Mouse (Mus musculus): ENCODE results near the gene Pknox2.

The Pknox2 gene

DNA sequence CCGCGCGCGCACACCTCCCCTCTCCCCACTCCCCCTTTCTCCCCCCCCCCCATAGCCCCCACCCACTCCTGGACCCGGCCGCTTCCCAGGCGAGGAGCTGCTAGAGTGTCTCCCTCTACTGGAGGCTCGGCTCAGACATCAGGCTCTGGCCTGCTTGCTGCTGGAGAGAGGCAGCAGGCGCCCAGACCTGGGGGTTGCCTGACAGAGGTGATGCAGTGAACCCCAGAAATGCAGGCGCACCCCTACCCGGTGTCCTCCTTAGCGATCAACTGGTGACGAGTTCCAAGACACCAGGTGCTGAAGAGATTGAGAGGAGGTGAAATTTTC, at the start of gene Pknox2:
TSS of gene Pknox2 (minus strand) at position 49 of the 327 bp plus-strand sequence.
- DNase-seq (ENCODE audit: inconsistent ontology term), result no peak

GRCm38 (mm10) chr9:37188024-37188423, 40.8 kb upstream of the Pknox2 start:
- no peak for DNase-seq (ENCODE audit: inconsistent ontology term)

GRCm38 (mm10) chr9:37187407-37187806, 40.2 kb upstream of the Pknox2 start:
- no peak for DNase-seq (ENCODE audit: inconsistent ontology term)

- DNase-seq (ENCODE audit: inconsistent ontology term), result peak; percentile 34
These were observed 36.0 kb upstream of the Pknox2 start for GRCm38 (mm10) chr9:37183176-37183575.

DNA sequence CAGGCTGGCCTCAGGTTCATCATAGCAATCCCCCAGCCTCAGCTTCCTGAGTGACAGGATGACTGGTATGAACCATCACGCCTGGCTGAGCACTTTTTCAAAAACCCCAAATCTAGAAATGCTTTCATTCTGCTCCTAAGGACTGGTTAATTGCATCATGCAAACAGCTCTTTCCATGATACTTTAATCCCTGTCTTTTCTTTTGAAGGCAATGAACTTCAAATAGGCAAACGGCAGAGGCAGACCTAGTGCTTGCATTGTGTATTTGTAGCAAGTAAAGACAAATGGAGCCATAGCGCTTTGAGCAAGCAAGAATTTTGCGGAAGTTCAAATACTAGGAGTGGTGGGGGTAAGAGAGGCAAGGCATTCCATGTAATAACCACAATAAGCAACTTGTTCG, 34.4 kb upstream of the Pknox2 start:
- DNase-seq (ENCODE audit: inconsistent ontology term), result peak; percentile 55

DNA sequence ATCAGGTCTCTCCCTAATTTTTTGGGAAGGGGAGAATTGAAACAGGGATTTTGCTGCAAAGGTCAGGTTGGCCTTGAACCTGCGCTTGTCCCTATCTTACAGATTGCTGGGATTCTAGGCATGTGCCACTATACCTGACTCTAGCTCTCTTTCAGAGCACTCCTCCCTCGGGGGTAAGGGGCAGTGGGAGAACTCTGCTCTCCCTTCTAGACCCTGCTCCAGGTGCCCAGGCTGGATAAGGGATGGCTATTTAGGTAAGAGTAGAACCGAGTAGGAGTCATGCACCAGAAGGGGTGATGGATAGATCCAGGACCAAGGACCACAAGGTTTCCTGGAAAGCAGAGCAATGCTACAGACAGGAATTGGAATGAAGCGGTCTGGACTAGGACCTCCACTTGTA, 32.4 kb upstream of the Pknox2 start:
- no peak for DNase-seq (ENCODE audit: inconsistent ontology term)

- DNase-seq (ENCODE audit: inconsistent ontology term), result no peak
These were observed 31.7 kb upstream of the Pknox2 start for GRCm38 (mm10) chr9:37178911-37179310.

- no peak for DNase-seq (ENCODE audit: inconsistent ontology term)
These were observed 30.3 kb upstream of the Pknox2 start for GRCm38 (mm10) chr9:37177551-37177950.

- peak; percentile 46 for DNase-seq (ENCODE audit: inconsistent ontology term)
These were observed 29.9 kb upstream of the Pknox2 start for GRCm38 (mm10) chr9:37177107-37177506.

DNA sequence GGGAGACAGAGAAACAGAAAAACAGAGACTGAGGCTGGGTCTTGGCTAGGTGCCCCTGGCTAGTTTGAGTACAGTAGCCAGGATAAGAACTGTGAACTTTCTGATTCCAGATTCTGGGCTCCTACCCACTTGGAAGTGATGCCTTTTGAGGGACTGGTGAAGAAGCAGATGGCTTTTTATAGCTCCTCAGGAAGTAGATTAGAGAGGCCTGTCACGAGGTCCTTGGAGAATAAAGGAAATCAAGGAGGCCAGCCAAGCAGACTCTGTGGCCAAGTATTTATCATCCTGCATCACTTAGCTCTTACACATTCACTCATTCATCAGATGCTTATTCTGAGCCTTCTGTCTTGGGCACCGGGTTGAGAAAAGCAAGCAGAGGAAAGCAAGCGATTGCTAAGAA, 28.8 kb upstream of the Pknox2 start:
- DNase-seq (ENCODE audit: inconsistent ontology term), result no peak

DNA sequence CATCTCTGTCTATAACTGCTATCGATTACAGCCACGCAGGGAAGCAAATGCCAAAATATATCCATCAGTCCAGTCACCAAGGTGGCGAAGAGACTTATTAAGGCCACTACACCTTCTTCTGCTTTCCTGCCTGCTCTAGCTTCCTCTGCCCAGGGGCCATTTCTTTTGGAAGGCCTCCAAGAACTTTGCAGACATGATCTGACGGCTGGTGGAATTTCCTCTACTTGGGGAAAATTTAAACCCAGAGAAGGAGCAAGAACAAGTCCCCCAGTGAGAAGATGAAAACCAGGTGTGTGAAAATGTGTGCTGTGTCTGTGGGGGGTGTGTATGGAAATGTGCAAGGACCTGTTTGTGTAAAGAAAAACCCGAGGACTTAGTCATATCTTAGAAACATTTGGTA, 26.2 kb upstream of the Pknox2 start:
- DNase-seq (ENCODE audit: inconsistent ontology term), result no peak

- DNase-seq (ENCODE audit: inconsistent ontology term), result no peak
These were observed 19.7 kb upstream of the Pknox2 start for GRCm38 (mm10) chr9:37166899-37167298.

GRCm38 (mm10) chr9:37160686-37161085, 13.5 kb upstream of the Pknox2 start:
- DNase-seq (ENCODE audit: inconsistent ontology term), result no peak

DNA sequence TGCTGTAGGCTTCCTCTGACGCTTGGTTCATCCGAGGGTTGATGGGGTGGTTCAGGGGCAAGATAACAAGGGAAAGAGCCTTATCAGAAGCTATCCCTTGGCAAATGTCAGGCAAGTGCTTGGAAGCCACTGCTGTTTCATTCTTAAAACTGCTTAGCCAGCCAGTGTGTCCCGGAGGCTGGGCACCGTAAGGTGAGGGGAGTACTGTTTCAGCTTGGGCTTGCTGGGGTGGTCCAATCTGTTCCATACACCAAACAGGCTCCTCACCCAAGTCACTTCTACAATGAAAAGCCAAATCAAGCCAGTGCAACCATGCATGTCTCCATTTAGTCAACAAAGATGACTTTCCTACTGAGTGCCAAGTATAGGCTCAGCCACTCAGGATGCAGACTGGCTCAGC, 679 bp upstream of the Pknox2 start:
- no peak for DNase-seq (ENCODE audit: inconsistent ontology term)

DNA sequence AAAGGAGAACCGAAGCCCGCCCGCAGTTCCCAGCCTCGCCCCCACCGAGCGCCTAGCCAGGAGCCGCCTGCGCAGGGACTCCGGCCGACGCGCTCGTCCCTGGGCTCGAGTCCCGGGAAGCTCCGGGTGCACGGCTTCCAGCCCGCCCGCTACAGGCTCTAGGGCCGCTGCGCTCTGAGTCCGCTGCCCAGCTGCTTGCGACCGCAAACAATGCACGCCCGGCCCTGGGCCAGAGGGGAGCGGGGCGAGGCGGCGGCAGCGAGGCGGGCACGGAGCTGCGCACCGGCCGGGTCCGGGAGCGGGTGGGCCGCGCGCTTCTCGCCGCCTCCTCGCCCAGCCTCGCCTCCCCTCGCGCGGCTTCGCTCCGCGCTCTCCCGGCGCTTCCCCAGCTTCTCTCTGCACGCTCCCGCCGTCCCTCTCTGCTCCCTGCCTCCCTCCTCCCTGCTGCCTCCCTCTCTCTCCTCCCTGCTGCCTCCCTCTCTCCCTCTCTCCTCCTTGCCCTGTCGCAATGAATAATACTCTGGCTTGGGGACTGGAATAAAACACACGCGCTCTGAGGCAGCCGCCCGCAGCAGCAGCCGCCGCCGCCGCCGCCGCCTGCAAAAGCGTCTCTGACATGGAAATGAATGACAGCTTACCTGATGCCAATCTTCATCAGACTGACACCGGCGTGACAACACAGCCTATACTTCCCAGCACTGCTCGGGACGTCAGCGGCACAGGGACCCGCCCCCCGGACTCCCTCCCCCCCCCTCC, 426 bp downstream of the Pknox2 start:
- peak; percentile 94 for DNase-seq (ENCODE audit: inconsistent ontology term)

GRCm38 (mm10) chr9:37146353-37146602, 929 bp downstream of the Pknox2 start:
- no peak for DNase-seq (ENCODE audit: inconsistent ontology term)

GRCm38 (mm10) chr9:37145616-37146352, 1.4 kb downstream of the Pknox2 start:
- peak; percentile 51 for DNase-seq (ENCODE audit: inconsistent ontology term)

DNA sequence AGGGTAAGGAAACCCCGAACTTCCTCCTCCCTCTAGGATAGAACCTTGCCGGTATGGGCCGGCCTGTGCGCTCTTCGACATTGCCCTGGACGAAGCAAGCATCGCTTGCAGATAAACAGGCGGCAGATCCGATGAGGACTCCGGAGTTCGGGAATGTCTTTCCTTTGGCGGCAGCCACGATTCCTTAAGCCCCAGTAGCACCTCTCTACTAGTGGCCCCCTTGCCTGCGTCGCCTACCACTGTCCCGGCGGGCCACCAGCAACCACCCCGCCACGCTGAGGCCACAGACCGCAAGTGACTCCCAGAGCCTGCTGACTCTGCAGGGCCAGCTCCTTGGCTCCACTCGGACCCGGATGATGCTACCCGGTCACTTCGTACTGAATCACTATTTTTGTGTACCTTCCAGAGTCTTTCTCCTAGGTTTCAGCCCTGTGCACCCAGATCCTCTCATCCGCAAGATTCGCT, 2.0 kb downstream of the Pknox2 start:
- DNase-seq (ENCODE audit: inconsistent ontology term), result peak; percentile 44

DNA sequence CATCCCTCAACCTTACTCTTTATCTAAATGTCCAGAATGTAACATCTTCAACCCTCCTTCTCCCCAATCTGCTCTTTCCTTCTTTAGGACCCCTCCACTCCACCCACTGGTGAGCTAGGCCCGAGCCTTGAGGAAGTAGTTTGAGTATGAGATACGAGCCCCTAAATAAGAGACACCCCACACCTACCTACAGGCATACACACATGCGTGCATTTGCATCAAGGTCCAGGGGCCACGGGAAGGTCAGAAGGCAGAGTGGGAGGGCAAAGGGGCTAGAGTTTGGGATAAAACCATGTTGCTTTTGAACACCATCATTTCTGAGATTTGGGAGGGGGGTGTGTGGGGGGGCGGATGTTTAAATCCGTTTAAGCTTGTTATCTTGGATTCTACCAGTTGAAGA, 2.5 kb downstream of the Pknox2 start:
- peak; percentile 42 for DNase-seq (ENCODE audit: inconsistent ontology term)

- DNase-seq (ENCODE audit: inconsistent ontology term), result peak; percentile 78
These were observed 3.0 kb downstream of the Pknox2 start for GRCm38 (mm10) chr9:37144251-37144650.

GRCm38 (mm10) chr9:37143046-37143931, 3.9 kb downstream of the Pknox2 start:
- DNase-seq (ENCODE audit: inconsistent ontology term), result peak; percentile 82

DNA sequence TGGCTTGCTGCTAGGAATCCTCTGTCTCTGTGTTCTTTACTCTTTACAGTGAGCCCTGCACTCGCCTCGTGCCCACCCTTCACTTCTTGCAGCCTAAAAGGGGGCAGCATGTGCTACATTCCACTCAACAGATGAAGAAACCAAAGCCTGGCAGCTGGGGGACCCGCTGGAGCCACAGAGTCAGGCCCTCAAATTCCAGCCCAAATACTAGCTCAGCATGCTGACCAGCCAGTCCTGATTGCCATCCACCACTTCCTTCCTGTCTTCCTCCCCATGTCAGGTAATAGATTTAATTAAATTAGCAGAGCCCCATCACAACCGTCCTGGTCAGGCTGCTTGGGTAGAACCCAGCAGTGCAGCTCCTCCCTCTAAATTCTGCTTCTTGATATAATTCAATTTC, 5.1 kb downstream of the Pknox2 start:
- no peak for DNase-seq (ENCODE audit: inconsistent ontology term)

Data from Muller cell, postnatal 12 days (primary cell).